Mouse (Mus musculus): ENCODE measurements around the gene Btbd17.

- TF ChIP-seq CTCF (IDR thresholded peaks at IDR 0.05; ENCODE audit: extremely low read depth, insufficient read depth, insufficient read length, insufficient replicate concordance) = no peak
- TF ChIP-seq POLR2A (IDR thresholded peaks at IDR 0.05; ENCODE audit: low read depth, low read length) = no peak
Observed at GRCm38 (mm10) chr11:114790171-114790570, 5.6 kb downstream of the Btbd17 start.
